Mouse (Mus musculus) lung, postnatal 14 days (tissue): ENCODE data around the gene Cntfr.
A peak's percentile ranks its signal among the peaks of the same experiment; 100 is the strongest.

Experiments used
- DNase-seq: peaks from one replicate; pipeline ENCODE4 v3.0.0; 2021

The Cntfr gene

GRCm38 (mm10) chr4:41641199-41641822 is 55.6 kb downstream of the Cntfr start:
- no peak for DNase-seq

DNA sequence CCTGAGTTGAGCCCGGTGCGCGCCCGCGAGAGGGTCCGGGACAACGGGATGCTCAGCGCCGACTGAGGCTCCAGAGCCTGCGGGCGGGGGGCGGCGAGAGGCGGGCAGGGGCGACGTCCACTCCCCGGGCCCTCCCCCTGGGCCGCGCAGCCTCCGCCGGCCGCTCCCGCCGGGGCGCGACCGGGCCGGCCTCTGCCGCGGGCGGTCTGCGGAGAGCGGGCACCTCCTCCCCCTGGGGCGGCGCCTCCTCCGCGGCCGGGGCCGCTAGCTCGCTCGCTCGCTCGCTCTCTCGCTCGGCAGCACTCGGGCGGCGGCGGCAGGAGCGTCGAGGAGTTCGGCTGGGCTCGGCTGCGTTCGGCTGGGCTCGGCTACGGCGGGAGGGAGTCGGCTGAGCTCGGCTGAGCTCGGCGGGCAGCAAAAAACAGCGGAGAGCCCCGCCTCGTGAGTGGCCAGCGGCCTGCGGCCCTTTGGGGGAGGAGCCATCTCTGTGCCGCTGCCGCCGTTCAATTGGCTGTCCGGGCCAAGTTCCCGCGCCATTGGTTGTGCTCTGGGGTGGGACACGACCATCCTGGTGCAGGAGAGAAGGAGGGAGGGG is 56.9 kb downstream of the Cntfr start, which contains the start of gene Enho:
Enho (minus strand) TSS at position 412 of the 595 bp plus-strand sequence.
- DNase-seq: peak; percentile 97

GRCm38 (mm10) chr4:41639214-41639841 is 57.6 kb downstream of the Cntfr start:
- no peak for DNase-seq

- DNase-seq: no peak
Observed at GRCm38 (mm10) chr4:41638828-41639213, 58.1 kb downstream of the Cntfr start.

- DNase-seq: no peak
Observed at GRCm38 (mm10) chr4:41638186-41638731, 58.6 kb downstream of the Cntfr start.

- no peak for DNase-seq
Observed at GRCm38 (mm10) chr4:41636882-41637635, 59.8 kb downstream of the Cntfr start.

DNA sequence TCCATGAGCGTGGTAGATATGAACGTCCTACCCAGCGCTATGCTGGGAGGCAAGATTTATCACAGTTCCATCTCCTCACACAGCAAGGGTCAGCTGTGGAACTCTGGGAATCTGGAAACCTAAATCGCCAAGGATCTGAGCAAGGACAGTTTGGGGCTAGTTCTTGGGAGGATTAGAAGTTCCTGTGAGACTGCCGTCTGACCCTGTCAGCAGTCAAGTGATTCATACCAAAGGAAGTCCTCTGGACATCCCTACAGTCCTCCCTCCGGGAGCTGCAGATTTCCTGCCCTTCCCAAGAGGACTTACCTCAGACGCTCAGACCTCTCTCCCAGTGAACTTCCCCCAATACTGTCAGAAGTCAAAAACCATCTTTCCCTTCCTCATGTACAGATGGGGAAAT is 60.5 kb downstream of the Cntfr start:
- no peak for DNase-seq

- DNase-seq: no peak
Observed at GRCm38 (mm10) chr4:41635906-41636305, 61.0 kb downstream of the Cntfr start.

DNA sequence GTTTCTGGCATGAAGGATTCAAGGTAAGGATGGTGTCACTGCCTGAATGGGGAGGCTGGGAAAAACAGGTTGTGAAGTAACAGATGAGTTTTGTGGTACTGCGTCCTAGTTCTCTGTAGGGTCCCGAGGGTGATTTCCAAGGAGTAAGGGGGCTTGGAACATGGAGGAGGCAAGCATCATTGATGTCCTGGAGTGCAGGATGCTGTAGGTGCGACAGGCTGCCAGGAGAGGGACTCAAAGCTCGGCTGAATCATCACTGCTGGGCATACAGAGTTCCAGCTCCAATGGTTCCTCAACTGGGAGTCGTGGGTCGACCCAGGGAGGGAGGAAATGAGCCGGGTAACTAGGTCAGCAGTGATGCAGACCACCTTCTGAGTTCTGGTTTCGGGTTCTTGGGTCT is 61.7 kb downstream of the Cntfr start:
- no peak for DNase-seq

- no peak for DNase-seq
Observed at GRCm38 (mm10) chr4:41634631-41635030, 62.3 kb downstream of the Cntfr start.

- DNase-seq: no peak
Observed at GRCm38 (mm10) chr4:41633001-41633400, 63.9 kb downstream of the Cntfr start.

- DNase-seq: peak; percentile 36
Observed at GRCm38 (mm10) chr4:41631390-41631789, 65.5 kb downstream of the Cntfr start.

DNA sequence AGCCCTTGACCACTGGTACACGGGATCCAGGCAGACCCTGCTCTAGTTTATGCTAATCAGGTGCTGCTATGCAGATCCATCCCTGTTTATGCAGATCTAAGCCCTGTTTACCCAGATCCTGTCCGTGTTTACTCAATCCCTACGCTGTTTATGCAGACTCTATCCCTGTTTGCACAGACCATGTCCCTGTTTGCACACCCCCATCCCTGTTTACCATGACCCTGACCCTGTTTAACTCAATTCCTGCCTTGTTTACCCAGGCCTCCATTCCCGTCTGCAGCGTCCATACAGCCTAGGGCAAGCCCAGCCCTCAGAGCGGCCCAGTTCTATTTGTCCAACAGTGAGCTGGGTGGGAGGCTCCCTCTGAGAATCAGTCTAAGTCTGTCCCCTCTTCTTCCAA is 66.7 kb downstream of the Cntfr start:
- no peak for DNase-seq

DNA sequence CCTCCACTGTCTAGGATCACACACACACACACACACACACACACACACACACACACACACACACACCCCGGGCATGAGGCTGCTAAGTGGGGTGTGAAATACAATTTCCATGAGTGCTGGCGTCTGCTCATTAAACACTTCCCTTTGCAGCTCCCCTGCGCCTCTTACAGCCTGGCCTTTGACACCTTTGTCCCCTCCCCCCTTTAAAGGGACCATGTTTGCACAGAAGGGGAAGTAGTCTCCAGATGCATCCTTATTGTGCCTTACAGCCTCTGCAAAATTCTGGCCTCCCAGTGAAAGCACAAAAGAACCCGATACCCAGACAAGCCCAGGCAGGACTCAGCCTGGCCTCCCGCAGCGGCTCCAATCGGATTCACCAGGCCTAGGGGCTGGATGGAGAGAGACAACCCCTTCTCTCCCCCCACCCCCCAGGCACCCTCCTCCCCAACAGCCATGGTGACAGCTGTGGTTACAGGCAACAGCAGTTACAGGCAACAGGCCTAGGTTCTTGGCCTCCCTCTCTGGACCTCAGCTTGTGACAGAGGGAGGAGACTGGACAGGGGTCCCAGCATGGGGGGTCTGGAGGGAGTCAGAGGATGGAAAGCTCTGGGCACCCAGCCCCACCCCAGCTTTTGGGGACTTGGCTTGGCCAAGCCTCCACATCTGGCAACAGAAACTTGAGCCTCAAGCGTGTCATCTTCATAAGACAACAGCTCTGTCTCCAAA is 68.5 kb downstream of the Cntfr start:
- DNase-seq: peak; percentile 18

DNA sequence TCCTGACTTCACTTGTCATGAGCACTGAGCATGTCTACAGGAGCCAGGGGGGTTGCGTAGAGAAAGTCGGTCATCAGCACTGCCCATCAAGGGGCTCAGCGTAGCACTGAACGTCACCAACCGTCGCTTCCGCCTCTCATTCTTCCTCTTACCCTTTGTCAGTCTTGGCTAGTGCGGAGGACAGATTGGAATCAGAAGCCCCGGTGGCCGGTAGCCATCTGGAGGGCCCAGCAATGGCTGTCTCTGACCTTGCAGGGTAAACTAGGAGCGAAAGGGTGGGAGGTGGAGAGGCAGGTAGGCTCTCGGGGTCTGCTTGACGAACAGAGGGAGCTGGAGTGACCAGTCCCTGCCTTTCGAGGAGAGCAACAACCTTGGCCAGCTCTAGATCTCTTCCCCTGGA is 74.8 kb downstream of the Cntfr start:
- no peak for DNase-seq

DNA sequence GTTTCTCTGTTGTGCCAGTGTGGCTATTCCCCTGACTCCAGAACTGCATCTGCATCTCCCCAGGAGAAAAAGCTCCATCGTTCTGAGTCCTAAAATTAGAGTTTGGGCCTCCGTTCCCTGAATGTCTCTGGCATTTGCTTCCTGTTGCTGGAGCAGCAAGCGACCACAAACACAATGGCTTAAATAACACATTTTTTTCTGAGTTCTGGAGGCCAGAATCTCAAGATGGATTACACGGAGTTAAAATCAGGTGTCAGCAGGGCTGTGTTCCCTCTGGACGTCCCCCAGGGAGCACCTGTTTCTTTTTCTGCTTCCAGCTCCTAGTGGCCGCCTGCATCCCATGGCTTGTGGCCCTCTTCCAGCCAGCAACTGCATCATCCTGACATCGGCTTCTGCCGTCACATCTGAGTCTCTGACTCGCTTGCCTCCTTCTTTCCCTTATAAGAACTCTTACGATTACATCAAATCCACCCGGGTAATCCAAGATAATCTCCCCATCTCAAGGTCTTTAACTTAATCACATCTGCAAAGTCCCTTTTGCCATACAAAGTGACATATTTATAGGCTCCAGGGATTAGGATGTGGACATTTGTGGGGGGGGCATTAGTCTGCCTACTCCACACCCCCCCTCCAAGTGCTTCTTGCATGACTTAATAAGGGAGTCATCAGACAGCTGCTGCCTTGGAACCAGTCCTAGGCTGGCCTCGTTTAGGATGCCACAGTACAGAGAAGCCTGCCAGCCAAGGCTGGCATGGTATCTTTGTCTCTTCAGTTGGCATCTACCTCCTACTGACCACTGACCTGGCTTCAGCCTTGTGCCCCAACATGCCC is 77.8 kb downstream of the Cntfr start:
- no peak for DNase-seq

DNA sequence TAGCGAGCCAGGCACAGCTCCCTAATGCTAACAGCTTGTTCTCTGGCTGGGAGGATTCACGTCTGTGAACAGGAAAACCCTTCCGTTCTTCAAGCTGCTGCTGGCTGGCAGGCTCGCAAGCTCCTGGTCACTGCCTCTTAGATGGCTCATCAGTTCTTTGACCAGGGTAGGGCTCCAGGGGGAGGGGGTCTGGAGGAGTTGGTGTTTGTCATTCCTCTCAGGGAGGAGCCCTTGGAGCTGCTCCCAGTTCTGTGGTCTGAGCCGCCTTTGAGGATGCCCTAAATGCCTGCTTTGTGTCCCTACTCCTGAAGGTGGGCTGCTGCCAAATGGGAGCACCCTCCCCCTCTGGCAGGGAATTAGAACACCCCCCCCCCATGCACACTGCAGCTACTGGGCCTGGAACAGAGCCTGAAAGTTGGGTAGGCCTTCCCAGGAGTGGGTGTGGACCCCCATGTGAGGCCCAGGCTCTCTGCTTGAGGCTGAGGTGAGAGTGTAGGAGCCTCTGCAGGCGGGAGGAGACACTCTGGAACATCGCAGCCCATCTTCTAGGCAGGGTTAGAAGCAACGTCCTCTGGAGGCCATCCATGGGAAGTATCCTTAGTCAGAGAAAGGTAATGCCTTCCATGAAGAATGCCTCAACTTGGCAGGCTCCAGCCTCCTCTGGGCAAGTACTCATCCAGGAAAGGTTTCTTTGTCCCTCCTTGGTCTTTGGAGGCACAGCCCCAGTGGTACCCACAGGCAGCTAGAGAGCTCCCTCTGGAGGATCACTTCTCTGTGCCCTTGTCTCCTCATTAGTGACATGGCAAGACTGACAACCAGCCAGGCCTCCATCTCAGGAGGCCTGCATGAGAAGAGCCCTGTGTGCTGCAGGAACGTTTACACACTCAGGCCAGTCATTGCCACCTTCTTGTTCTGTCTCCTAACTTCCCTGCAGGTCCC is 81.0 kb downstream of the Cntfr start:
- DNase-seq: peak; percentile 23

DNA sequence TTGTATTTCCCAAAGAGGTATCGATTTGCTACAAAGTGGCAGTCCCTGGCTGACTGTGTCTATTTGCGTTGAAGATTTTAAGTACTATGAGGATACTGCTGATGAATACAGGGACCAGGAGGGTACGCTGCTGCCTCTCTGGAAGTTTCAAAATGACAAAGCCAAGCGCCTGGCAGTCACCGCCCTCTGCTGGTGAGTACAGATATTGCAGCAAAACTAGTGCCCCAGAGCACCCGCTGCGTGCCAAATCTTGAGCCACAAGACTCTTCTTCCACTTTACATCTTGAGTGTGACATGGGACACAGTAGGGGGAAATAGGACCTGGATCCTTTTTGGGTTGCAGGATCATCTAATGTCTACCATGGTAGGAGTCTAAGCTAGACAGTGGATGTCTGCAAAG is 82.7 kb downstream of the Cntfr start:
- DNase-seq: peak; percentile 90

GRCm38 (mm10) chr4:41612166-41612565 is 84.7 kb downstream of the Cntfr start:
- no peak for DNase-seq

- DNase-seq: peak; percentile 18
Observed at GRCm38 (mm10) chr4:41610594-41610980, 86.3 kb downstream of the Cntfr start.
